Mouse (Mus musculus) forebrain, embryonic 10.5 days (tissue): ENCODE measurements around the gene Sh2d7. TPM values are rescaled to one million over a fixed set of nuclear protein-coding genes. Genes with fewer than 3 reads are reported as not detected.

Source experiments
- DNase-seq: peaks from one replicate; pipeline ENCODE4 v3.0.0-alpha.2; 2017; ENCODE audit warnings: low spot score; ENCODE audit errors: extremely low spot score
- H3K27ac ChIP-seq: fragments of 300-500 bp; sonication (generic); 2 replicates; pipeline ENCODE4 v1.5.1; 2016; ENCODE audit warnings: mild to moderate bottlenecking
- H3K27me3 ChIP-seq: fragments of 300-500 bp; sonication (generic); 2 replicates; pipeline ENCODE4 v1.6.1; 2016; ENCODE audit warnings: mild to moderate bottlenecking; ENCODE audit not compliant: poor library complexity, severe bottlenecking
- H3K36me3 ChIP-seq: fragments of 300-500 bp; sonication (generic); replicated peaks from 2 replicates; pipeline ENCODE4 v1.6.1; 2016; ENCODE audit warnings: mild to moderate bottlenecking, moderate library complexity
- H3K4me1 ChIP-seq: fragments of 300-500 bp; sonication (generic); 2 replicates; pipeline ENCODE4 v1.6.1; 2016
- H3K4me3 ChIP-seq: fragments of 300-500 bp; sonication (generic); 2 replicates; pipeline ENCODE4 v1.5.1; 2016; ENCODE audit warnings: mild to moderate bottlenecking, moderate library complexity
- H3K9me3 ChIP-seq: fragments of 300-500 bp; sonication (generic); 2 replicates; pipeline ENCODE4 v1.6.1; 2016; ENCODE audit warnings: mild to moderate bottlenecking, moderate library complexity
- WGBS: fragments of 180-500 bp; shearing (Covaris S2); methylation state at CpG from one replicate; pipeline ENCODE4 v1.1.7; 2016; 5-methylcytosine and 5-hydroxymethylcytosine counted together
- polyA plus RNA-seq: library from polyadenylated mRNA; unstranded; fragments of >200 nt; fragmentation: Nextera tagmentation; extraction: Ambion mirVana; gene quantifications from 2 replicates; pipeline ENCODE4 v1.2.1, GENCODE M21; 2016

Gene Sh2d7
- polyA plus RNA-seq, 1 experiment from 2014 or later, result not detected

GRCm38 (mm10) chr9:54529950-54530349 is 8.8 kb upstream of the Sh2d7 start:
- WGBS, result 91% methylated on average over 2 of the region's 2 CpGs
- Histone ChIP-seq H3K4me3 (no peak overlapping the region), H3K36me3 (no peaks in the 10 kb centered on the region), H3K4me1 (peaks cover 15% of the 10 kb centered on the region), H3K27me3 (no peaks in the 10 kb centered on the region), H3K27ac (no peak overlapping the region), H3K9me3 (no peaks in the 10 kb centered on the region)
- no peak for DNase-seq

GRCm38 (mm10) chr9:54530836-54531235 is 7.9 kb upstream of the Sh2d7 start:
- Histone ChIP-seq H3K4me1 (peaks cover 15% of the 10 kb centered on the region), H3K36me3 (no peaks in the 10 kb centered on the region), H3K9me3 (no peaks in the 10 kb centered on the region), H3K4me3 (no peak overlapping the region), H3K27me3 (no peaks in the 10 kb centered on the region), H3K27ac (no peak overlapping the region)
- 88% methylated on average over 6 of the region's 6 CpGs for WGBS
- no peak for DNase-seq

GRCm38 (mm10) chr9:54531421-54531820 is 7.4 kb upstream of the Sh2d7 start:
- DNase-seq, result no peak
- H3K9me3 ChIP-seq, result no peaks in the 10 kb centered on the region
- H3K27me3 ChIP-seq, result no peaks in the 10 kb centered on the region
- H3K4me1 ChIP-seq, result peaks cover 15% of the 10 kb centered on the region
- no peak overlapping the region for H3K4me3 ChIP-seq
- no peak overlapping the region for H3K27ac ChIP-seq
- no peaks in the 10 kb centered on the region for H3K36me3 ChIP-seq

GRCm38 (mm10) chr9:54532926-54533325 is 5.9 kb upstream of the Sh2d7 start:
- Histone ChIP-seq H3K27ac (no peak overlapping the region), H3K4me3 (no peak overlapping the region), H3K4me1 (peaks cover 15% of the 10 kb centered on the region), H3K36me3 (no peaks in the 10 kb centered on the region), H3K27me3 (no peaks in the 10 kb centered on the region), H3K9me3 (no peaks in the 10 kb centered on the region)
- 97% methylated on average over 2 of the region's 2 CpGs for WGBS
- no peak for DNase-seq

DNA sequence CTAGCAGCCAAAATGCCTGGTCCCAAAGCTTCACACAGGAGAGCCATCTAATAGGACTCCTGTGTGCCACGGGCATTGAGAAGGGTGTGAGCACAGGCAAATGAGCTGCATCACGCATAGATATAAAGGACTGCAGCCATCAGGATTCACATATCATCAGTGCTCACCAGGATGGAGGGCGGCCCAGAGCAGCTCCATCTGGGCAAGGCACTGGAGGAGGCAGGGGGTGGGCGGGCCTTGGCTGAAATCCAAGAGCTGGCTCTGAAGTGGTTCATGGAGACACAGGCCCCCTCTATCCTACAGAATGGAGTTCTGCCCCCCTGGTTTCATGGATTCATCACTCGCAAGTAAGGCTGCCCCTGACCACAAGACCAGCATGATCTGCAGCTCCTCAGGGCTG is 4.8 kb upstream of the Sh2d7 start:
- no peaks in the 10 kb centered on the region for H3K36me3 ChIP-seq
- no peak for DNase-seq
- no peaks in the 10 kb centered on the region for H3K9me3 ChIP-seq
- H3K27me3 ChIP-seq, result no peaks in the 10 kb centered on the region
- WGBS, result 80% methylated on average over 5 of the region's 5 CpGs
- peak overlapping the region; percentile 48; the same call in 1 of the 2 replicates for H3K27ac ChIP-seq
- no peak overlapping the region for H3K4me3 ChIP-seq
- peaks cover 15% of the 10 kb centered on the region for H3K4me1 ChIP-seq

DNA sequence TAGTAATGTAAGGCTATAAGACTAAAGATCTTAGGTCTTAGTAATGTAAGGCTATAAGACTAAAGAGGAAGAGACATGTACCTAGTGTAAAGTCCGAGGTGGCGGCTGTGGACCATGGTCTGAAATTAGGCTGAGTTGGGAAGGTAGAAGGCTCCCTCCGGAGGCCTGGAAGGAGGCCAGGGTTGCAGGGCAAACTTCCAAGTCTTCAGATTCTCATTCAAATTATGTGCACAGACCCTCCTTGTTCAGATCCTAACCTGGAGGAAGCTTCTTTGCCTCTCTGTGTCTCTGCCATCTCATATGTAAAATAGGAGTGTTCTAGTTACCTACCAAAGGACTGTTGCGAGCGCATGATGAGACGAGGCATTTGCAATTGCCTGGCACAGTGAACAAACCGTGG is 2.5 kb upstream of the Sh2d7 start:
- WGBS, result 89% methylated on average over 7 of the region's 7 CpGs
- Histone ChIP-seq H3K9me3 (no peaks in the 10 kb centered on the region), H3K36me3 (no peaks in the 10 kb centered on the region), H3K4me3 (no peak overlapping the region), H3K27ac (no peak overlapping the region), H3K4me1 (peaks cover 15% of the 10 kb centered on the region), H3K27me3 (no peaks in the 10 kb centered on the region)
- no peak for DNase-seq

GRCm38 (mm10) chr9:54537030-54537429 is 1.8 kb upstream of the Sh2d7 start:
- Histone ChIP-seq H3K9me3 (no peaks in the 10 kb centered on the region), H3K4me1 (peaks cover 15% of the 10 kb centered on the region), H3K27ac (no peak overlapping the region), H3K36me3 (no peaks in the 10 kb centered on the region), H3K4me3 (no peak overlapping the region), H3K27me3 (no peaks in the 10 kb centered on the region)
- 76% methylated on average over 4 of the region's 4 CpGs for WGBS
- DNase-seq, result no peak

DNA sequence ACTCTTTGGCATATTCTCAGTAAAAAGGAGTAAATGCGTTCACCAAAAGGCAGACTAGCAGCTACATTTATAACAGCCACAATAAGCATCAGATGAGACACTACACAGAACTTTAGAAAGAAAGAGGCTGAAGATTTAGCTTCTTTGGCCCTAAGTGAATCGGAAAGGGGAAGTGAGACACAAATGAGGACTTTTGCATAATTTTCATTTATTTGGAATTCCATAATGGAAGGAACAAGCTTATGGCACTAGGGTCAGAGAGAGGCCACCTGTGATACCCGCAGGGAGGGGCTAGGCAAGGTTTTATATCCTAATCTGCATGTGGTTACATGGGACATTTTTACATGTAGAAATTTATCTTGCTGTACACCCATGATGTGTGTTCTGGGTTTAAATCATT is 1.3 kb upstream of the Sh2d7 start:
- Histone ChIP-seq H3K9me3 (no peaks in the 10 kb centered on the region), H3K36me3 (no peaks in the 10 kb centered on the region), H3K27me3 (no peaks in the 10 kb centered on the region), H3K27ac (no peak overlapping the region), H3K4me3 (no peak overlapping the region), H3K4me1 (peaks cover 13% of the 10 kb centered on the region)
- no peak for DNase-seq
- WGBS, result 87% methylated on average over 3 of the region's 3 CpGs

DNA sequence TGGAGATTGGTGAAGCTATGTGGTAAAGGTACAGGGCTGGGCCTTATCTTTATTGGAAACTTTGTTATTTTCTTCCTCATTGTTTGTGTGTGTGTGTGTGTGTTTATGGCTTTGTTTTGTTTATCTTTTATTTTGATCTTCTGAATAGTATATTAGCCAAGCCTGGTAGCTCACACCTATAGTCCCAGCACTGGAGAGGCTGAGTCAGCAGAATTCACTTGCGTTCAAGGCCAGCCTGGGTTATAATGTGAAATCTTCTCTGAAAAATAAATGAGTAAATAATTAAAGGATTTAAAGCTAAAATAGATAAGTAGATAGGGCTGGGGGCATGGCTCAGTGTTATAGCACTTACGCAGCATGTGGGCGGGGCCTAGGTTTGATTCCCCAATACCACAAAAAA is 540 bp upstream of the Sh2d7 start:
- DNase-seq, result no peak
- Histone ChIP-seq H3K9me3 (no peaks in the 10 kb centered on the region), H3K27me3 (no peaks in the 10 kb centered on the region), H3K4me3 (no peak overlapping the region), H3K4me1 (peaks cover 6% of the 10 kb centered on the region), H3K27ac (no peak overlapping the region), H3K36me3 (no peaks in the 10 kb centered on the region)
- 95% methylated on average over 3 of the region's 3 CpGs for WGBS

GRCm38 (mm10) chr9:54540801-54541200 is 2.0 kb downstream of the Sh2d7 start:
- 80% methylated on average over 5 of the region's 5 CpGs for WGBS
- H3K4me3 ChIP-seq, result no peak overlapping the region
- no peaks in the 10 kb centered on the region for H3K9me3 ChIP-seq
- DNase-seq, result no peak
- no peaks in the 10 kb centered on the region for H3K36me3 ChIP-seq
- H3K27me3 ChIP-seq, result no peaks in the 10 kb centered on the region
- H3K4me1 ChIP-seq, result peaks cover 8% of the 10 kb centered on the region
- no peak overlapping the region for H3K27ac ChIP-seq

DNA sequence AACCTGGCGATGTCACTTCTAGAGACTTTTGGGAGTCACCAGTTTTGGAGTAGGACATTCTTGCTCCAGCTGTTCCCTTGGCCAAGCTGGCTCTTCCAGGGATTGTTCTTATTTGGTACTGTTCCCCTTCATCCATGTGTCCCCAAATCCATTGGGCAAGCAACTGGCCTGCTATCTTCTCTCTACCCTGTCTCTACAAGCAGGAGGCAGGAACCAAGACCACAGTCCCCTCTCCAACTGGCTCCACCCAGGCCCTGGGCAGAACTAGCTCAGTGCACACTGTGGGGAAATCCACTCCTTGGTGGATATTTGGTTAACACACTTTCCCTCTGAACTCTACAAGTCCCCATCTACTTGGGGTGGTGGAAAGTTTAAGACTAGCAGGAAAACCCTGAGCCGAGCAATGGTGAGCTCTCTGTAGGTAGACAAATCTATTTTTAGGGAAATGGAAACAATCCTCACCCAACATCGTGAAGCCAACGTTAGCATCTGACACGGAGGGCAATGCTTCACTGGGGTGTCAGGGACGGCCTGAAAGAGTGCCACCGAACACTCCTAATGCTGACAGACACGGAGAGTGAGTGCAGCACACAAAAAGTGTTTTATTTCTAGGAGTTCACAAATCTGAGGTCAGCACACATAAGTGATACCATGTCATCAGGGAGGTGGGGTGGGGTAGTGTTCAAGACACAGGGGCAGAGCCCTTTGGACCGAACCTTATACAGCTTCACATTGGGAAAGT is 5.6 kb downstream of the Sh2d7 start:
- no peak for DNase-seq
- H3K27me3 ChIP-seq, result no peaks in the 10 kb centered on the region
- no peak overlapping the region for H3K27ac ChIP-seq
- H3K4me1 ChIP-seq, result peaks cover 8% of the 10 kb centered on the region
- no peak overlapping the region for H3K4me3 ChIP-seq
- no peaks in the 10 kb centered on the region for H3K36me3 ChIP-seq
- 90% methylated on average over 9 of the region's 9 CpGs for WGBS
- H3K9me3 ChIP-seq, result no peaks in the 10 kb centered on the region

DNA sequence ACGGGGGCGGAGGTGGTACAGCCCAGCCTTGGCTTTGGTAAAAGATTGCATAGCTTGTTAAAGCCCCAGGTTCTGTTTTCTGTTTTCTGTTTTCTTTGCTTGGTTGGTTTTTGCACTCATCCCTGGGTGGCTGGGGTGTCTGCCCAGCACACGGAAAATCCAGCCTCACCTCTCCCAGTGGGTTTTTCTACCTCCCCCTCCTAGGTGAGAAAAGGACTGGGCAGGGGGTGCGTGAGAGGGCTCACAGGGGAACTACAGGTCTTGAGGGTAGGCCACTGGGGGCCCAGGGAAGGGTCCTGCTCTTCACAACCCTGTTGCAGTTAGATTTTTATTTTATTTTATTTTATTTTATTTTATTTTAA is 6.2 kb downstream of the Sh2d7 start:
- no peak overlapping the region for H3K4me3 ChIP-seq
- H3K27ac ChIP-seq, result no peak overlapping the region
- no peaks in the 10 kb centered on the region for H3K27me3 ChIP-seq
- DNase-seq, result no peak
- peaks cover 8% of the 10 kb centered on the region for H3K4me1 ChIP-seq
- WGBS, result 86% methylated on average over 4 of the region's 4 CpGs
- no peaks in the 10 kb centered on the region for H3K36me3 ChIP-seq
- H3K9me3 ChIP-seq, result no peaks in the 10 kb centered on the region

GRCm38 (mm10) chr9:54547536-54547935 is 8.8 kb downstream of the Sh2d7 start:
- Histone ChIP-seq H3K4me3 (no peak overlapping the region), H3K4me1 (peaks cover 9% of the 10 kb centered on the region), H3K27ac (no peak overlapping the region), H3K27me3 (no peaks in the 10 kb centered on the region), H3K36me3 (no peaks in the 10 kb centered on the region), H3K9me3 (no peaks in the 10 kb centered on the region)
- peak; percentile 46 for DNase-seq
- 24% methylated on average over 5 of the region's 5 CpGs for WGBS

GRCm38 (mm10) chr9:54549433-54549832 is 10.6 kb downstream of the Sh2d7 start:
- Histone ChIP-seq H3K9me3 (no peaks in the 10 kb centered on the region), H3K27ac (no peak overlapping the region), H3K27me3 (no peaks in the 10 kb centered on the region), H3K4me1 (peaks cover 5% of the 10 kb centered on the region), H3K36me3 (no peaks in the 10 kb centered on the region), H3K4me3 (no peak overlapping the region)
- no peak for DNase-seq
- 92% methylated on average over 6 of the region's 6 CpGs for WGBS
